Mouse (Mus musculus) forebrain, embryonic 10.5 days (tissue): Measurements from ENCODE around the gene Ttn. TPM values are rescaled to one million over a fixed set of nuclear protein-coding genes. Genes with fewer than 3 reads are reported as not detected.

Experiments
- DNase-seq: peaks from one replicate; pipeline ENCODE4 v3.0.0-alpha.2; 2017; ENCODE audit warnings: low spot score; ENCODE audit errors: extremely low spot score
- H3K27ac ChIP-seq: fragments of 300-500 bp; sonication (generic); 2 replicates; pipeline ENCODE4 v1.5.1; 2016; ENCODE audit warnings: mild to moderate bottlenecking
- H3K27me3 ChIP-seq: fragments of 300-500 bp; sonication (generic); 2 replicates; pipeline ENCODE4 v1.6.1; 2016; ENCODE audit warnings: mild to moderate bottlenecking; ENCODE audit not compliant: poor library complexity, severe bottlenecking
- H3K36me3 ChIP-seq: fragments of 300-500 bp; sonication (generic); replicated peaks from 2 replicates; pipeline ENCODE4 v1.6.1; 2016; ENCODE audit warnings: mild to moderate bottlenecking, moderate library complexity
- H3K4me1 ChIP-seq: fragments of 300-500 bp; sonication (generic); 2 replicates; pipeline ENCODE4 v1.6.1; 2016
- H3K4me3 ChIP-seq: fragments of 300-500 bp; sonication (generic); 2 replicates; pipeline ENCODE4 v1.5.1; 2016; ENCODE audit warnings: mild to moderate bottlenecking, moderate library complexity
- H3K9me3 ChIP-seq: fragments of 300-500 bp; sonication (generic); 2 replicates; pipeline ENCODE4 v1.6.1; 2016; ENCODE audit warnings: mild to moderate bottlenecking, moderate library complexity
- WGBS: fragments of 180-500 bp; shearing (Covaris S2); methylation state at CpG from one replicate; pipeline ENCODE4 v1.1.7; 2016; 5-methylcytosine and 5-hydroxymethylcytosine counted together
- polyA plus RNA-seq: library from polyadenylated mRNA; unstranded; fragments of >200 nt; fragmentation: Nextera tagmentation; extraction: Ambion mirVana; gene quantifications from 2 replicates; pipeline ENCODE4 v1.2.1, GENCODE M21; 2016

Ttn gene
- polyA plus RNA-seq, 1 experiment from 2014 or later = 0.05 TPM

GRCm38 (mm10) chr2:76719650-76720049, 262.7 kb downstream of the Ttn start:
- 95% methylated on average over 14 of the region's 14 CpGs for WGBS
- no peak for DNase-seq
- peaks cover 5% of the 10 kb centered on the region; the same call in 1 of the 2 replicates for H3K9me3 ChIP-seq
- no peaks in the 10 kb centered on the region for H3K27me3 ChIP-seq
- no peaks in the 10 kb centered on the region for H3K4me1 ChIP-seq
- H3K27ac ChIP-seq = no peak overlapping the region
- no peak overlapping the region for H3K4me3 ChIP-seq
- peaks cover 3% of the 10 kb centered on the region; the same call in 1 of the 2 replicates for H3K36me3 ChIP-seq

DNA sequence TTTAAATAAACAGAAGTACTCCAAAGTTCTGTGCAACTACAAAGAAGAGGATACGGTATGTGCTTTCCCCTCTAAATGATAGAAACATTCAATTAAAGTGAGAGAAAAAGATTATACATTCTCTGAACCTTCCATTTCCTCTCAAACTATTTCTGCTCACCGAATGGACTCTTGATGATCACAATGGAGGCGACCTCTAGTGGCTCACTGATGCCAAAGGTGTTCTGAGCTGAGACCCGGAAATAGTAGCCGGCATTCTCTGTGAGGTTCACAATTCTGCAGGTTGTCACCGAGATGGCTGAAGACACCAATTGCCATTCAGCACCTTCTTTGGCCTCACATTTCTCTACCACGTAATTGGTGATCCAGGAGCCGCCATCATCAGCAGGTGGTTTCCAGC, 267.4 kb downstream of the Ttn start:
- no peak overlapping the region for H3K27ac ChIP-seq
- H3K9me3 ChIP-seq = peaks cover 23% of the 10 kb centered on the region
- H3K4me3 ChIP-seq = no peak overlapping the region
- no peaks in the 10 kb centered on the region for H3K27me3 ChIP-seq
- WGBS = 74% methylated on average over 8 of the region's 8 CpGs
- DNase-seq = no peak
- H3K4me1 ChIP-seq = no peaks in the 10 kb centered on the region
- peaks cover 15% of the 10 kb centered on the region for H3K36me3 ChIP-seq

- no peaks in the 10 kb centered on the region for H3K4me1 ChIP-seq
- H3K27me3 ChIP-seq = no peaks in the 10 kb centered on the region
- 94% methylated on average over 3 of the region's 3 CpGs for WGBS
- H3K4me3 ChIP-seq = no peak overlapping the region
- H3K36me3 ChIP-seq = peaks cover 24% of the 10 kb centered on the region
- H3K27ac ChIP-seq = no peak overlapping the region
- H3K9me3 ChIP-seq = peaks cover 28% of the 10 kb centered on the region
- DNase-seq = no peak
Observed at GRCm38 (mm10) chr2:76708512-76708911, 273.8 kb downstream of the Ttn start.

DNA sequence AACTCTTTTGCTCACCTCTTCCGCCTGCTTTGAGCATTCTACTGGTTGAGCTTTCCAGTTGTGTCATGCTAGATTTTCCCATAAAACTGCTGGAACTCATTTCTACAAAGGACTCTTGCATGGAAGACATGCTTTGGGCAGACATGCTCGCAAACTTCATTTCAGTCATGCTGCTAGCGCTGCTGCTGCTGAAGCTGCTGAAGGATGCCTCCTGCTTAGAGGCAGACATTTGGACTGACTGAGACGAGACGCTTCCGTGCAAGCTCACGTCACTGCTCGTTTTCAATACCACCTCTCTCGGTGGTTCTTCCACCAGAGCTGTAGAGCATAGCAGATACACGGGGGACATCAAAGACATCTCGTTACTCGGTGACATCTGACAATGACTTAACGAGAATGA, 276.7 kb downstream of the Ttn start:
- no peak overlapping the region for H3K27ac ChIP-seq
- H3K9me3 ChIP-seq = peaks cover 15% of the 10 kb centered on the region
- no peaks in the 10 kb centered on the region for H3K4me1 ChIP-seq
- no peak for DNase-seq
- 93% methylated on average over 13 of the region's 13 CpGs for WGBS
- no peaks in the 10 kb centered on the region for H3K27me3 ChIP-seq
- H3K4me3 ChIP-seq = no peak overlapping the region
- H3K36me3 ChIP-seq = peaks cover 23% of the 10 kb centered on the region

GRCm38 (mm10) chr2:76702751-76703150, 279.6 kb downstream of the Ttn start:
- no peak overlapping the region for H3K4me3 ChIP-seq
- H3K9me3 ChIP-seq = no peaks in the 10 kb centered on the region
- DNase-seq = no peak
- H3K4me1 ChIP-seq = peaks cover 4% of the 10 kb centered on the region; the same call in 1 of the 2 replicates
- H3K36me3 ChIP-seq = peaks cover 27% of the 10 kb centered on the region
- WGBS = 88% methylated on average over 5 of the region's 5 CpGs
- no peak overlapping the region for H3K27ac ChIP-seq
- H3K27me3 ChIP-seq = no peaks in the 10 kb centered on the region

DNA sequence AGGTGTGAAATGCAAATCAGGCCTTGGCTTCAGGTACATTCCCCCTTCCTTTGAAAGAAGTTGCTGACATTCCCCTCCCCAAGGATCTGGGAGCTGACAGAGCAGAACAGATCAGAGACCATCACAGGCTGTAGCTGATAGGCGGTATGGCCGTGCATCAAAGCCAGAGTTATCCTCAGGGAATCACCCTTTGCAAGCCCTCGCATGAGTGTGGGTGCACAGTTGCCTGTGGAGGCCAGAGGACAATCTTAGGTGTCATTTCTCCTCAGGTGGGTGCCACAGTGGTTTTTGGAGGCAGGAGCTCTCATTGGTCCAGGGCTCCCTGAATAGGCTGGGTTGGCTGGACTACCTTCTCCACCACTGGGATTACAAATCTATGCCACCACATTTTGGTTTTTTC, 280.2 kb downstream of the Ttn start:
- Histone ChIP-seq H3K4me1 (peaks cover 4% of the 10 kb centered on the region; the same call in 1 of the 2 replicates), H3K27me3 (no peaks in the 10 kb centered on the region), H3K4me3 (no peak overlapping the region), H3K9me3 (no peaks in the 10 kb centered on the region), H3K36me3 (peaks cover 33% of the 10 kb centered on the region), H3K27ac (no peak overlapping the region)
- 90% methylated on average over 3 of the region's 3 CpGs for WGBS
- no peak for DNase-seq

GRCm38 (mm10) chr2:76695290-76695689, 287.1 kb downstream of the Ttn start:
- DNase-seq = no peak
- Histone ChIP-seq H3K4me1 (peaks cover 4% of the 10 kb centered on the region; the same call in 1 of the 2 replicates), H3K4me3 (no peak overlapping the region), H3K36me3 (peaks cover 88% of the 10 kb centered on the region), H3K27me3 (no peaks in the 10 kb centered on the region), H3K9me3 (no peaks in the 10 kb centered on the region), H3K27ac (no peak overlapping the region)
- WGBS = 92% methylated on average over 6 of the region's 6 CpGs

GRCm38 (mm10) chr2:76693765-76694164, 288.6 kb downstream of the Ttn start:
- no peak overlapping the region for H3K27ac ChIP-seq
- 87% methylated on average over 5 of the region's 5 CpGs for WGBS
- H3K36me3 ChIP-seq = peaks cover 90% of the 10 kb centered on the region
- no peaks in the 10 kb centered on the region for H3K9me3 ChIP-seq
- DNase-seq = no peak
- H3K4me3 ChIP-seq = no peak overlapping the region
- H3K4me1 ChIP-seq = no peaks in the 10 kb centered on the region
- no peaks in the 10 kb centered on the region for H3K27me3 ChIP-seq

GRCm38 (mm10) chr2:76690436-76691204, 291.7 kb downstream of the Ttn start:
- Histone ChIP-seq H3K27me3 (no peaks in the 10 kb centered on the region), H3K36me3 (peaks cover 93% of the 10 kb centered on the region), H3K27ac (no peak overlapping the region), H3K4me1 (no peaks in the 10 kb centered on the region), H3K9me3 (no peaks in the 10 kb centered on the region), H3K4me3 (no peak overlapping the region)
- WGBS = 88% methylated on average over 12 of the region's 12 CpGs
- no peak for DNase-seq

DNA sequence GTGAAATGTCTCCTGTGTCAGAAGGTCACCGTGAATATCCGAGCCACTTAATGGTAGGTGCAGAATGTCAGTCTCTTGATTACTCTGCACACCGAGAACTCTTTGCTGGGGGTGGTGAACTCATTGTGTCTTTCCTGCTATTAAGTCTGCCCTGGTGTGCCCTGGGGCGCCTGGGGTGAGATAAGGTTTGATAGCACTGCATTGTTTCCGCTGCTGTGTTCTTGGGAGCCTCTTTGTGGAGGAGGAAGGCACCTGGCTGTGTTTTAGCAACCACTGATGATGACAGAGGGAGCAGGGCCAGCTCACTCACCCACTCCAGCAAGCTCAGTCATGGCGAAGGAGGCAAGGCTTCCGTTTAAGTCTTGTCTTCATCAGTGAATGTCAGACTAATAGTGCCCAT, 294.2 kb downstream of the Ttn start:
- no peaks in the 10 kb centered on the region for H3K4me1 ChIP-seq
- H3K27me3 ChIP-seq = no peaks in the 10 kb centered on the region
- H3K9me3 ChIP-seq = no peaks in the 10 kb centered on the region
- WGBS = 71% methylated on average over 7 of the region's 7 CpGs
- H3K4me3 ChIP-seq = no peak overlapping the region
- DNase-seq = no peak
- peaks cover 93% of the 10 kb centered on the region for H3K36me3 ChIP-seq
- no peak overlapping the region for H3K27ac ChIP-seq

DNA sequence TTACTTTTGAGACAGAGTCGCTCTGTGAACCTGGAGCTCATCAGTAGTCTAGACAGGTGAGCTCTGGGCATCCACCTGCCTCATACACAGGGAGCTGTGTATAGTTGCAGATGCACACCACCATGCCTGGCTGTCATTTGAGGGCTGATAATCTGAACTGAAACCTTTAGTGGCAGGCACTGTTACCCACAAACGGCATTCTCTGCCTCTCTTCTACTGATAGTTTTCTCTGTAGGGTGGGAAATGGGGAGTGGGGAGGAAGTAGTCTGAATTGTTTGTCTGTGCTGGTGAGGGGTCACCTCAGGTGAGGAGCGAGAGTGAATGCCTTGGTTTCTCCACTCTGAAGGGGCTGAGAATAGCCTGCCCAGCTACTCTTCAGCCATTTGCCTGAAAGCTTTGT, 294.7 kb downstream of the Ttn start:
- H3K27me3 ChIP-seq = no peaks in the 10 kb centered on the region
- no peak for DNase-seq
- 84% methylated on average over 3 of the region's 3 CpGs for WGBS

DNA sequence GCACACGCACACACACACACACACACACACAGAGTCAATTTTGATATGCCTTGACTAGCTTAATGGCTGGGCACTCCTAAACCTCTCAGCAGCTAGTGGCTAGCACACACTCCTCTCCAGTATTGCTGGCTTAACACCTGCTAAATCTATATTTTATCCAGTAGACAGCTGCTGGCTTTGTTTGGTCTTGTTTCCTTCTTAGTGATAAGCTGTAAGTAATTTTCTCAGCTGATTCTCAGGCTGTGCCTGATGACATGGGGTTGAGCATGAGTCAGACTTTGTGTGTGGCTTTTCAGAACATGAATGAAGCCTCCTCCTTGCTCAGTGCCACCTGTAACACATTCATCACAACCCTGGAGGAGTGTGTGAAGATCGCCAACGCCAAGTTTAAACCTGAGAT, 295.4 kb downstream of the Ttn start:
- Histone ChIP-seq H3K36me3 (peaks cover 93% of the 10 kb centered on the region), H3K27ac (no peak overlapping the region), H3K27me3 (no peaks in the 10 kb centered on the region), H3K4me3 (no peak overlapping the region), H3K9me3 (no peaks in the 10 kb centered on the region), H3K4me1 (no peaks in the 10 kb centered on the region)
- DNase-seq = no peak
- 96% methylated on average over 3 of the region's 3 CpGs for WGBS

More for the DNA sequence above, 294.7 kb downstream of the Ttn start:
- H3K4me3 ChIP-seq = no peak overlapping the region
- H3K4me1 ChIP-seq = no peaks in the 10 kb centered on the region
- no peak overlapping the region for H3K27ac ChIP-seq
- no peaks in the 10 kb centered on the region for H3K9me3 ChIP-seq
- H3K36me3 ChIP-seq = peaks cover 93% of the 10 kb centered on the region

- Histone ChIP-seq H3K9me3 (no peaks in the 10 kb centered on the region), H3K36me3 (peaks cover 90% of the 10 kb centered on the region), H3K27me3 (no peaks in the 10 kb centered on the region), H3K4me1 (peaks cover 4% of the 10 kb centered on the region; the same call in 1 of the 2 replicates), H3K27ac (no peak overlapping the region), H3K4me3 (no peak overlapping the region)
- 90% methylated on average over 8 of the region's 8 CpGs for WGBS
- DNase-seq = no peak
Observed at GRCm38 (mm10) chr2:76682301-76682700, 300.0 kb downstream of the Ttn start.
